Mouse (Mus musculus) cerebellum, adult 8-10 months (tissue): Measurements from ENCODE around the gene Mindy1.

Experiments
- DNase-seq: peaks from one replicate; pipeline ENCODE4 v3.0.0; 2022

Gene Mindy1

DNA sequence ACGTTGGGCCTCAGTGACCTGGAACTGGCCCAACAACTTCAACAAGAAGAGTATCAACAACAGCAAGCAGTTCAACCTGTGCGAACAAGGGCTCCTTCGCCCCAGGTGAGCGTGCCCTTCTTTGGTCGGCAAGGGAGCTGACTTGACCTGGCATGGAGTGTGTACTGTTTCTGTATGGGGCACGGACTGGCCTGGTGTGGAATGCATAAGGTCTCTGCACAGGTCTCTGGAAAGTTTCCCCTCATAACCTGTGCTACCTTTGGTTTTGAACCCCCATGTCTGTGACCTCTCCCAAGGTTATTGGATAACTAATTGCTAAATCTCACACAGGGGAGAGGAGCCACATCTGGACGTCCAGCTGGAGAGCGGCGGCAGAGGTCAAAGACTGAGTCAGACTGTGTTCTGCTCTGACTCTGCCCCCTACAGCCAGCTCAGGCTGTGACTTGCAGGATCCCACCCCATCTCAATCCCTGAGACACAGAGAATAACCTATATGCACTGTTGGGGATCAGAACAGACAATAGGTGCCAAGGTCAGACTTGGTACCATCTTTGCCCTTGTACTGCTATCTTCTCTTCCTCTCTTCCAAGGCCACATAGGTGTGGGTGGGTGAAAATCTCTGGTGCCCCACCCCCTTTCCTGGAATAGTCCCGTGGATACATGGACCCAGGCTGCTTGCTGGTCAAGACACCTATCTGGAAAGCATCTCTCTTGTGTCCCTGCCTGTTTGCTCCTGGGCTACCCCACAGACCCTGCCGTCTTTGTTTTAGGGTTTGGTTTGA, 14.4 kb downstream of the Mindy1 start:
- DNase-seq = no peak

DNA sequence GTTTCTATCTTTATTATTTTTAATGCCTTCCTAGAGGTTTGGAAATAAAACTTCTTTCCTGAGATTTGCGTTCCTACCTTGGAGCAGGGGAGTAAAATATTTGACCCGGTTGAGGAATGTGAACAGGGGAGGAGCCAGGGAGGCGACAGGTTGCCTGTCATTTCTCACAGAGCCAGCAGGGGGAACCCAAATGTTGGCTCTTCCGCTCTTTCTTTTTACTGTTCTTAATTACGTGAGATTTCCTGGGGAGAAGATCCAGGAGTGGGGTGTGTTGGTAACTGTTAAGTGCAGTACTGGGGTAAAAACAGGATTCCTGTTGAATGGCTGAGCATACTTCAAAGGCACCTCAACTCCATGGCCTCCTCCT, 14.9 kb downstream of the Mindy1 start:
- no peak for DNase-seq

DNA sequence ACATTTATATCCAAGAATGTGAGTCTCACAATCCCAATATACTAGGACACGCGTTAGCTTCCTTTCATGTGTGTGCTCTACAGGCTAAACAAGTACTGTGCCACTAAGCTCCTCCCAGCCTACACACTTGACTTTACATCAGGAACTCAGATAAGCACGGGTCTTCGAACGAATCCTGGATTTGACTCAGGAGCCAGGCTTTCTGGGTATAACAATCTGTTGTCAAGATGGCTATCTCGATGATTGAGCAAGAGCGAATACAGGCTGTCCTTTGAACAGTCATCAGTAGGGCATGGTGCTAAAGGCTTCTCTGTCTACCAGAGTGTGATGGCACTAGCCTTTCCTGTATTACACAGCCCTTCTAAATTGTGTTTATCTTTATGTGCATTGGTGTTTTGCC, 16.9 kb downstream of the Mindy1 start:
- DNase-seq = no peak

DNA sequence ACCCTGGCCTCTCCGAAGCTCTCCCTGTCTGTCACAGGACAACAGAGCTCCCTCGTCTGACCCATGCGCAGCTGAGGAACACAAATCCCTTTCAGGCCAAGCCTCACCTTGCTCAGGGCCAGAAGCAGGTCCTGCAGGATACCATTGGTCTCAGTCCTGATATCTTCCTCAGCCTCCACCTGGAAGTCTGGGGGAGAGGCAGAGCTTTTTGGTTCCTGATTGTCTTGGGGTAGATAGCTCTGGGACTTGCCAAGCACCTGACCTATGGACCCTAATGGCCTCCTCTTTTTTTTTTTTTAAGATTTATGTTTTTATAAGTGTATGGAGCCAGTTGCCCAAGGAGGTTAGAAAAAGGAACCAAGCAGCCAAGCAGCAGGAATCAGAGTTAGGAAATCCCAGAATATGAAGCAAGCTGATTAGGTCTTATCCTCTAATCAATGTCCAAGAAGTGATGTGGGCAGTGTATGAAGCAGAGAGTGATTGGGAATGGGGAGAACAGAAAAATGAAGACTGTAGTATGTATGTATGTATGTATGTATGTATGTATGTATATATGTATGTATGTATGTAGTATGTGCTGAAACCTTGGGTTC, 20.2 kb downstream of the Mindy1 start:
- no peak for DNase-seq

DNA sequence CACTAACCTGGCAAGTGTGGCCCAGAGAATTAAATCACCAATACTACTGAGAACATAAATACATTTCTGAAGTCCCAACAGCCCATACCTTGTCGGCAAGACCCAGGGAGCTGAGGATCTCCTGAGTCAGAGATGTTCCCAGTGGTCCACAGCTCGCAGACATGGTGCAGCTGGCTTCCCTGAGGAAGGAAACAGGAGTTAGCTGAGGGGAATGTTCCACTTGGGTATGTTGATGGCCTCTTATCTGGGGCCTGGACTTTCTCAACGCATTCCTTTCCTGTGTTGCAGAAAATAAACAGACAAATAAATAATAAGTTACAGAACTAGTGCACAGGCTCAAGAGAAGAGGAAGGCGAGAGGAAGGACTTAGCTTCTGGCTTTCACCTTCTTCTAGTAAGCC, 25.1 kb downstream of the Mindy1 start:
- DNase-seq = no peak

DNA sequence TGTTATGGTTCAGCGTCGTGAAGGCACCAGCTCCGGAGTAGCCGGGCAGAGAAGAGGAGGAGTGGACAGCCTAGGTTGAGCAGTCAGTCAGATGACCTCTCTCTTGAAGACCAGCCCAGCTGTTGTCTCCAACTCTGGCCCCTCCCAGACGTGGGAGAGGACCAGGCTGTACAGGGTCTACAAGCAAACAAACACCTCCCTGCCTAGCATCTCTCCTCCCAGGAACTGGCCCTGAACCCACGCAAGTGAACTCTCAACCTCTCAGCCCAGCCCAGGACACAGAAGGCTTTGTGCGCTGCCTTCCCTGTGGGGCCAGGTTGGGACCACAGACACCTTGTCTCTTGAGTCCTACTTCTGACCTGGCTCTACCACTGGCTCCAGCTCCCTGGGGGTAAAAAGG, 26.0 kb downstream of the Mindy1 start, which contains the start of gene Anxa9:
Anxa9 (minus strand) TSS at position 77 of the 400 bp plus-strand sequence.
- no peak for DNase-seq

DNA sequence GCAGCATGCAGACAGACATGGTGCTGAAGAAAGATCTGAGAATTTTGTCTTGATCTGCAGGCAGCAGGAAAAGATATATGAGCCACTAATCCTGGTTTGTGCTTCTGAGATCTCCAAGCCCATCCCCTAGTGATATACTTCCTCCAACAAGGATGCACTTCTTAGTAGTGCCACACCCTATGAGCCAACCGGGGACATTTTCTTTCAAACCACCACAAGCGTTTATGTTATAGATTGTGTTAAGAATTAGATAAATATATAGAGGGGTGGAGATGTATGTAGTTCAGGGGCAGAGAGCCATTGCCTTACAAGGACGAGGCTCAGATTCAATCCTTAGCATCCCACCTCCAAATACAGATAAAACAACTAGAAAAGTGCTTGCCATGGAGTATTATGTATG, 29.4 kb downstream of the Mindy1 start:
- no peak for DNase-seq

DNA sequence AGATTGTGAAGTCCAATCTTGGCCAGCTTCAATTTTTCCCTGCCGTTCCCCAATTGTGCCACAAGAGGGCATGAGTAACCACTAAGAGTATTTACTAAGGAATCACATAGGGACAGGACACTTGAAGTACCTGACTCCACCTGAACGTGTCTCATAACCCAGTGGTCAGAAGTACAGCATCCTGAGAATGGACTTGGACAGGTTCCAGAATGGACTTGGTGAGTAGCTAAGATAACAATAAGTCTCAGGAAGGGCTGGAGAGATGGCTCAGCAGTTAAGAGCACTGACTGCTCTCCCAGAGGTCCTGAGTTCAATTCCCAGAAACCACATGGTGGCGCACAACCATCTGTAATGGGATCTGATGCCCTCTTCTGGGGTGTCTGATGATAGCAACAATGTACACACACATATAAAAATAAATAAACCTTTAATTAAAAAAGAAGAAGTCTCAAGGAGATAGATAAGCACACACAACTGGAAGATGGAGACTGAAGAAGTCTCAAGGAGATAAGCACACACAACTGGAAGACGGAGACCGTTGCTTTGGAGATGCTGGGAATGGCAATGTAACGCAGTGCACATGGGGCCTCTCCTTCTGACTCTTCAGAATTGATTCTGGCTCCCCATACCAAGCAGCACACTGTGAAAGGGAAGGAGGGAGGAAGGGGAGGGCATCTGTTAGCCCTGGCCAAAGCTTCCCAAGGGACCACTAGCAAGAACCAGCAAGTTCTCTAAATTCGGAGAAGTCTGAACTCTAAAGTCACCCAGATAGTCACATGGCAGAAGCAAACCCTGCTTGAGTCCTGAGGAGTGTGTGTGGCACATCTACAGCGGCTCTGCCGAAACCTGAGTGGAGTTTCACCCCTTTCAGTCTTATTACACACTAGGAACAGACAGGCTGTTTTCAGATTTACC, 30.1 kb downstream of the Mindy1 start:
- DNase-seq = peak; percentile 68

DNA sequence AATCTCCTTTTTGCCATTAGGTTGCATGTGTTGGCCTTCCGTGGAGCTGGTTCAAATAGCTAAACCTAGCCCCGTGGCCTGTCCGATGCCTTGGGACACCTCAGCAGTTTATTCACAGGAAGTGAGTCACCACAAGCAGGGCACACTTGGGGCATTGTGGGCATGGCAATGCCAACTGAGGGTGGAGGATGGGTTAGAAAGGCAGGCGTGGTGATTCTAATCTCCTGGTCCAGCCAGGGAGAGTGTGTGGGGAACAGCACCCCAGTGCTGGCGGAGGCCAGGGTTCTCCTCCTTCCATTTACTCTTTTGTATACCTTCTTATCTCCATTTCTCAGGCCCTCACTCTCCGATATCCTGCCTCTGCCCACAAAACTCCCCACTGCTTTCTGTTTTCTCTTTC, 31.5 kb downstream of the Mindy1 start:
- DNase-seq = no peak

DNA sequence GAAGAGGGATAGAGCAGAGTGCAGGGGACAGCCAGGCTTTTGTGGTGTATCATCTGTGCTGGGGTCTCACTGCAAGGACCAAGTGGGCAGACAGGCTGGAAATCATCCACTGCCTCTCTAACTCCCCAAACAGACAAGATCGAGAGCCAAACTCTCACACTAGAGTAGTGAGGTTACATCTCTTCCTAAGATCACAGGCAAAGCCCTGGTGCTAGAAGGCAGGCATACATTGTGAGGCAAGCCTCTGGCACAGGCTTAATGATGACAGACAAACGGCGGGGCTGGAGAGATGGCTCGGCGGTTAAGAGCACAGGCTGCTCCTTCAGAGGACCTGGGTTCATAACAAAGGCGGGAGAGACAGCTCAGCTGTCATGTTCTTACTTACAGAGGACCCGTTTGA, 32.3 kb downstream of the Mindy1 start:
- no peak for DNase-seq

DNA sequence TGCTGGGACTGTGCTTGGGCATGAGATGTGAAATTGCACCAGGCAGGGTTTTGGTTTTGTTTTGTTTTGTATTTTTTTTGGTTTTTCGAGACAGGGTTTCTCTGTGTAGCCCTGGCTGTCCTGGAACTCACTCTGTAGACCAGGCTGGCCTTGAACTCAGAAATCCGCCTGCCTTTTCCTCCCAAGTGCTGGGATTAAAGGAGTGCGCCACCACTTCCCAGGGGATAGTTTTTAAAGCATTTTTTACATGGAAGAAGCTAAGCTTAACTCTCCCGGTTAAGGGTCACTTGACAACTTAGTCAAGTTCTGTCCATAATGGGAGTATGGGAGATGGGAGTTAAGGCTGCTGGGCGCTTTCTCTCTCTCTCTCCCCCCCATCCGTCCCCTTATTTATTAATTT, 32.9 kb downstream of the Mindy1 start:
- DNase-seq = no peak

DNA sequence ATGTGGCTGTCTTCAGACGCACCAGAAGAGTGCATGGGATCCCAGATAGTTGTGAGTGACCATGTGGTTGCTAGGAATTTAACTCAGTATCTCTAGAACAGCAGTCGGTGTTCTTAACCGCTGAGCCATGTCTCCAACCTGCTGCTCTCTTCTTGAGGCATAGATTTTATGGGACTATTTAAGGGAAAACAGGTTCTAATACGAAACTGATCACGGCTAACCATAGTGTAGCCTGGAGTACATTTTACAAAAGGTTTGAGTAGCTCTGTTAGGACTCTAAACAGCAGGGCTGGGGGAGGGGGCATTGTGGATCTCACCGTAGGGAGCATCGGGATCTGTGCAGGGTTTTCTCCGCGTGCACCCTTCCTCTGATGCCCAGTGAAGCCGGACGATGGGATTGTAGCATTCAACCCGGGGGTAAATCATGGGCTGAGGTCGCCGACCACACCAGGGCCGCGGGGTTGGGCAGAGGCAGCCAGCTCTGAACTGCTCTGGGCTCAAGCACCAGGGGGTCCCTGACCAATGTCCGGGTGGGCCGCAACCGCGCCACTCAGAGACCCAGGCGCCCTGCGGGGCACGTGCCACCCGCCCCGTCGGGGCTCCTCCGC, 33.4 kb downstream of the Mindy1 start, which contains the start of gene Cers2:
Cers2 (plus strand) TSS at position 306 of the 608 bp plus-strand sequence.
- DNase-seq = no peak

DNA sequence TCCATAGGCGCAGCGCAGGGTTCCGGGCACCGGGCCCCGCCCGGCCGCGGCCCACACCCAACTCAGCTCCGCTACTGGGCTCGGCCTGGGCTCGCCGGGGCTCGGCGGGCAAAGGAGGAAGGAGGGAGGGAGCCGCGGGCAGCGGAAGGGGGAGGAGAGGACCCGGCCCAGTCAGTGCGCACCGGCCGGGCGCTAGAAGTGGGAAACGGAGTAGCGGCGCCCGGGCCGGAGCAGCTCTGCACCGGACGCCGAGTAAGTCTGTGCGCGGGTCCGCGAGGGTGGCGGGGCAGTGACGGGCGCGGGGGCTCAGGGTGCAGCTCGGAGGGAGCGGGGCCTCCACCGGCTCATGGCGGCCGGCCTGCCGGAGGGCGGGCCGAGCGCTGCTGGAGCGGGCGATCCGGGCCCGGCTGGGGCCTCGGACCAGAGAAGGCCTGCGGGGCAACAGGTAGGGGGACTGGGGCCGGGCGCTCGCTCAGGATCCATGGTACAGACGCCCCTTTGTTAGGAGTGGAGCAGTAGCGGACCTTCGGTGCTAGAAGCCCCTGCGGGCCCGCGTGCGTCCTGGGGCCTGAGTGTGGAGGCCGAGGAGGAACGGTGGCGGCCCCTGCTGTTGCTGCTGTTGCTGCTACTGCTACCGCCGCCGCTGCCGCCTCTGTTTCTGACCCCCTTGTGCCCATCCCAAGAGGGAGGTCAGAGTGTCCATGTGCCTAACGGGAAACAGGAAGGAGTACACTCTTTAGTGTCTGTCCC, 34.1 kb downstream of the Mindy1 start:
- DNase-seq = peak; percentile 66

DNA sequence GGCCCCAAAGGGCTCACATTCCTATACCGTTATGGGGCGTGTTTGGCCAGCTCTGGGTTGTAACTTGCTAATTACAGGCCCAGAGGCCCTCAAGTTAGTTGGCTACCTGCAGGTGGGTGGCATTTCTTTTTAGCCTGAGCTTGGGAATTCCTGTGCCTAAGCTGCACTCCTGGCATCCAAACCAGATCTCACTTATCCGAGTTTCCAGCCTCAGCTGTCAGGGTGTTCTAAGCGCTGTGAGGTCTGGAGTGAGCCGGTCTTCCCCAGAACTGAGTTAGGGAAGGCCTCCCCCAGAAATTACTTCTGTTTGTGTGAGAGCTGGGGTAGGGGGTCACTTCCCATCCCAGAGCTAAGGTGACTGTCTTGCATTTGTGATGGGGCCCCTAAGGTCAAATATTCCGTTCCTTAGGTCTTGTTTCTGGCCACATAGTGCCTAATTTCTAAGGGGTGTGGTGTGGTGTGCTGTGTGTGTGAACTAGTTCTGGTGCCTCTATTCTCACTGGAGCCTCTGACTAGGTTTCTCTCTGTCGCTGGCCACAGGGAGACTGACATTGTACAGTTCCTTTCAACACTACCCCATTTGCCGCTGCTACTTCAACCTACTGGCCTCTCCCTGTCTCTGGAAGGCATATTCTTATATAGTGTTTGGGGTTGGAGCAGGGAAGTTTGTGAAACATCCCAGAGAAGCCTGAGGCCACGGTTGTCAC, 34.9 kb downstream of the Mindy1 start:
- no peak for DNase-seq

DNA sequence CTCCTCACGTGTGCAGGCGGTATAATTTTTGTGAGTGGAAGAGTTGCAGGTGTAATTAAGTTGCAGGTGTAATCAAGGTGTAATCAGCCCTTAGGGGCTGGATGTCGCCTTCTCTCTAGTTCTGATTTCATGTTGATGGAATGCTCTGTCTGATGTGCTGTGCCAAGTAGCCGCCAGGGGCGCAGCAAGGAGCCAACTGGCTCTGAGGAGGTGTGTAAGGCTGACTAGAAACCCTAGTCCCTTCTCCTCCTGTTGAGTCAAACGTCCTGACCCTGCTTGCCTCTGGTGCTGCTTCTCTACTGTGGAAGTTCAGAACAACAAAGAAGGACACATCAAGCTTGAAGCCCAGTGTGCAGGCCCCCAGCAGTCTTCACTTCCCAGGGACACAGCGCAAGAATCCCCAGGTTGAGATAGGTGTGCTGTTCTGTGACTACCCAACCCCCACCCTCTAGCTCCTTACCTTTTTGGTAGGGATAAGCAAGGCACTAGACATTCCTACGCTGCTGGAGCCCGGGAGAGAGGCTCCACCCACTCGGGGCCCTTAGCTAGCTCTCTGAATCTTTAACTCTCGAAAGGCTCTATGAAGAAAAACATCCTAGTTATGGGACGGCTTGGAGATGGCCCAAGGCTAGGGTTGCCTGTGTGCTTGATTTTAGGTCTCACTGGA, 36.4 kb downstream of the Mindy1 start:
- DNase-seq = no peak

DNA sequence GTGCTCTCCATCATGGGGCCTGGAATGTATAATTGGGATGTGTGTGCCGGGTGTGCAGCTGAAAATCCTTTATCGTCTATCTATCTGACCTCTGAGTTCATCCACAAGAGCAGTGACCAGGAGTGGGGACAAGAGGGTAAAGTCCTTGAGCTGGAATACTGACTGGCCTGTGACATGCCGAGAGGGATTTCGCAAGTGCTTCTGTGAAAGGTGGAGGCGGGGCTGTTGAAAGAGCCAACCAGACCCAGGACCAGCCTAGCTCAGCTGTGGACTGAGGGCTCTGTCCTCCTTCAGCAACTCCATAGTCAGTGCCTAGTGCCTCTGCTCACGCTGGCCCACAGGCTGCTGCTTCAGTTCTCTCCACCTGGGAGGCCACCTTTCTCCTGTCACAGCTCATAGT, 37.4 kb downstream of the Mindy1 start:
- DNase-seq = no peak

DNA sequence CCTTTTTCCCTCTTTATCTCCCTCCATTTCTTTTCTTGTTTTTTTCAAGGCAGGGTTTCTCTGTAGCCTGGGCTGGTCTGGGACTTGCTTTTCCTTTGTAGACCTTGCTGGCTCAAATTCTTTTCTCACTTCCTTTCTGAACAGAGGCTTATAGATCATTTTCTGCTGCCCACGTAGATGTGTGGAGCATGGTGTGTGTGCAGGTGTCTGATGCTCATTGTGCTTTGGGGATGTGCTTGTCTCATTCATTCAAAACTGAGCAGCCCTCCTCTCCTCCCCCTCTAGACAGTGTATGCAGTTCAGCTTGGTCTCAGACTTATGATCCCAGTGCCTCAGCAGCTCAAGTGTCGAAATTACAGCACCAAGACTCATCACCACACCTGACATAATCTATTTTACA, 38.0 kb downstream of the Mindy1 start:
- DNase-seq = no peak

DNA sequence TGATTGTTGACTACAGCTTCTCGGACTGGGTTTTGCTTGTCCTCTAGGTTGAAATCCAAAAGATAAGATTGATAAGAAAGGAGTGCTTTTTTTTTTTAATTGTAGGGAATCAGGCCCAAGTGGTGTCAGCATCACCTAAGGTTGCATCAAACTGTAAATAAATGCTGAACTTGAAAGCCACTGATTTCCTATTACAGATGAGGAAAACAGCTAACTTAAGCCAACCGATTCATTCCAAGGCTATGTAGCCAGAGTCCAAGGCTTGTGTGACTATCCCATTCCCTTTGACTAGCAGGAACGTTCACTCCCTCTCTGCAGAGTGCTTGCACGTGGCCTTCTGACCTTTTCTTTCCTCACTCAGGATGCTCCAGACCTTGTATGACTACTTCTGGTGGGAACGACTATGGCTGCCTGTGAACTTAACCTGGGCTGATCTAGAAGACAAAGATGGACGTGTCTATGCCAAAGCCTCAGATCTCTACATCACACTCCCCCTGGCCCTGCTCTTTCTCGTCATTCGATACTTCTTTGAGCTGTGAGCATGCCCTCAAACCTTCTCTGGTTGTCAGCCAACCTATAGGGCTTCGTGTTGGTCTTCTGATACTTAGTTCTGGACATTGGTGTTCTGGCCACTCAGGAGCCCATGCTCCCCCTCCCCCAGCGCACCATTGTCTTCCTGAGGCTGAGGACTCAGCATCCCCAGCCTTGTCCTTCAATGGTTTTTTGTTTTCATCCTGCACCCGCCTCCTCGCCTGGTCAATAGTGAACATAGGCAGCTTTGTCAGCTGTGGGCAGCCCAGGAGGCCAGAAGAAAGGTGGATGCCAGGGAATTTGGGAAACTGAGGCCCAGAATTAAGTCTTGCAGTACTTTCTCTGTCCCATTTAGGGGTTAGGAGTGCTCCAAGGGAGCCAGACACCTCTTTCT, 38.8 kb downstream of the Mindy1 start:
- no peak for DNase-seq

DNA sequence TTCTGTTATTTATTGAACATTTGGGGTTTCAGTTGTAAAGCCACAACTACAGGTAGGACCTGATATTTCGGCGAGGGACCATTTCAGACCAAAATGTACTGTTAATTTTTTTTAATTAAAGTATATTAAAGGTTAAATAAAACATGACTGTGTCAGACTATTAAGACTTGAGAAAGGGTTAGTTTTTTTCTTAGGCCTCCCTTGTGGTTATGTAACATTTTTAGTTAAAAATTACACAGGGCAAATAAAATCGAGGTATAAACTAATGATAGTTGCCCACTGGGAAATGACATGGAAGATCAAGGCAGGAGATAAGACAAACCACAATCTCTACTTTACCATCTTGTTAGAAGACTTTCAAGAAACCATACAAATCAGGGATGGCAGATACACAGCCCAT, 42.3 kb downstream of the Mindy1 start:
- DNase-seq = no peak
